Mouse (Mus musculus) forebrain, postnatal 0 days (tissue): ENCODE results near the gene Dnase2a. TPM values are rescaled to one million over a fixed set of nuclear protein-coding genes. Genes with fewer than 3 reads are reported as not detected.

ENCODE experiments used
- ATAC-seq: fragments of 200-750 bp; cut with Nextera tagmentation; 2 replicates; pipeline ENCODE4 v1.8.0; 2017; ENCODE audit warnings: mild to moderate bottlenecking, moderate library complexity
- DNase-seq: peaks from one replicate; pipeline ENCODE4 v3.0.0-alpha.2; 2015
- H3K27ac ChIP-seq: fragments of 300-500 bp; sonication (generic); 2 replicates; pipeline ENCODE4 v1.5.1; 2014; ENCODE audit warnings: low read depth, mild to moderate bottlenecking, antibody characterized with exemption, low read length, moderate library complexity, mixed read lengths
- H3K27me3 ChIP-seq: fragments of 300-500 bp; sonication (generic); 2 replicates; pipeline ENCODE4 v1.6.1; 2014; ENCODE audit warnings: mild to moderate bottlenecking, low read length, mixed read lengths; ENCODE audit not compliant: insufficient read depth
- H3K36me3 ChIP-seq: fragments of 300-500 bp; sonication (generic); 2 replicates; pipeline ENCODE4 v1.6.1; 2014; ENCODE audit warnings: mild to moderate bottlenecking, moderate library complexity; ENCODE audit not compliant: insufficient read depth
- H3K4me1 ChIP-seq: fragments of 300-500 bp; sonication (generic); 2 replicates; pipeline ENCODE4 v1.6.1; 2014; ENCODE audit warnings: antibody characterized with exemption; ENCODE audit not compliant: insufficient read depth
- H3K4me2 ChIP-seq: fragments of 300-500 bp; sonication (generic); 2 replicates; pipeline ENCODE4 v1.6.1; 2014; ENCODE audit warnings: low read depth, mild to moderate bottlenecking, moderate library complexity
- H3K4me3 ChIP-seq: fragments of 300-500 bp; sonication (generic); 2 replicates; pipeline ENCODE4 v1.5.1; 2014; ENCODE audit warnings: low read depth, low read length, mixed read lengths
- H3K9ac ChIP-seq: fragments of 300-500 bp; sonication (generic); 2 replicates; pipeline ENCODE4 v1.6.1; 2014; ENCODE audit warnings: mild to moderate bottlenecking
- H3K9me3 ChIP-seq: fragments of 300-500 bp; sonication (generic); 2 replicates; pipeline ENCODE4 v1.6.1; 2016; ENCODE audit warnings: low read length
- CTCF ChIP-seq: sonication (generic); IDR thresholded peaks from 2 replicates; pipeline ENCODE4 v1.5.1; 2016; ENCODE audit warnings: antibody characterized with exemption, control low read depth, low read depth
- WGBS: fragments of 180-500 bp; shearing (Covaris S2); extraction: QIAGEN DNeasy Blood & Tissue Kit; methylation state at CpG from one replicate; pipeline ENCODE4 v1.1.7; 2014; 5-methylcytosine and 5-hydroxymethylcytosine counted together
- polyA plus RNA-seq: library from polyadenylated mRNA; unstranded; fragments of >200 nt; fragmentation: Nextera tagmentation; extraction: Ambion mirVana; gene quantifications from 2 replicates; pipeline ENCODE4 v1.2.1, GENCODE M21; 2015
- total RNA-seq: library from RNA; depleted of rRNA; stranded (reverse); fragments of >200 nt; gene quantifications from 2 replicates; pipeline ENCODE4 v1.2.3, GENCODE M21; 2014; rRNA removed

The Dnase2a gene
- total RNA-seq (3.6 and 3.7 TPM in 2 replicates), polyA plus RNA-seq (6.3 and 7.1 TPM in 2 replicates)

GRCm38 (mm10) chr8:84908421-84909161 lies at the start of gene Dnase2a:
Gene Dnase2a (plus strand): TSS chr8:84908560.
- peak within 1 kb of the TSS; percentile 30 for H3K4me3 ChIP-seq
- peak within 1 kb of the TSS; percentile 59 for H3K4me2 ChIP-seq
- DNase-seq (peak; percentile 84), ATAC-seq (peak; percentile 80)
- H3K9me3 ChIP-seq = no peaks in the 10 kb centered on the region
- H3K4me1 ChIP-seq = no peaks in the 10 kb centered on the region
- no peaks in the 10 kb centered on the region; the same call in 1 of the 2 replicates for H3K27me3 ChIP-seq
- H3K9ac ChIP-seq = peak within 1 kb of the TSS; percentile 37; the same call in 1 of the 2 replicates
- H3K36me3 ChIP-seq = peaks cover 33% of the 10 kb centered on the region
- H3K27ac ChIP-seq = no peak within 1 kb of the TSS
- 3% methylated on average over 44 of the region's 45 CpGs for WGBS
- no peak for TF ChIP-seq CTCF

GRCm38 (mm10) chr8:84871376-84872308 lies 36.7 kb upstream of the Dnase2a start, which contains the start of gene Syce2:
Gene Syce2 (plus strand): TSS chr8:84872111.
- no peaks in the 10 kb centered on the region for H3K27me3 ChIP-seq
- WGBS = 18% methylated on average over 42 of the region's 46 CpGs
- peak; percentile 40; the same call in 1 of the 2 replicates for TF ChIP-seq CTCF
- H3K9ac ChIP-seq = peak within 1 kb of the TSS; percentile 53
- no peak within 1 kb of the TSS for H3K27ac ChIP-seq
- ATAC-seq = peak; percentile 89
- peaks cover 35% of the 10 kb centered on the region for H3K36me3 ChIP-seq
- peak within 1 kb of the TSS; percentile 87 for H3K4me2 ChIP-seq
- peak; percentile 78 for DNase-seq
- H3K4me3 ChIP-seq = peak within 1 kb of the TSS; percentile 49
- 0 out of 2 replicates have a peak, but pooled peaks cover 4% of the 10 kb centered on the region for H3K4me1 ChIP-seq
- no peaks in the 10 kb centered on the region for H3K9me3 ChIP-seq

- H3K9me3 ChIP-seq = no peaks in the 10 kb centered on the region
- peak; percentile 17 for DNase-seq
- WGBS = 8% methylated on average over 54 of the region's 54 CpGs
Measured at GRCm38 (mm10) chr8:84872309-84872965, 35.9 kb upstream of the Dnase2a start.

GRCm38 (mm10) chr8:84873016-84873415 lies 35.3 kb upstream of the Dnase2a start:
- ATAC-seq (no peak), DNase-seq (no peak)
- no peak overlapping the region for H3K27ac ChIP-seq
- 79% methylated on average over 4 of the region's 4 CpGs for WGBS
- H3K4me1 ChIP-seq = 0 out of 2 replicates have a peak, but pooled peaks cover 4% of the 10 kb centered on the region
- peaks cover 22% of the 10 kb centered on the region for H3K36me3 ChIP-seq
- no peaks in the 10 kb centered on the region for H3K27me3 ChIP-seq
- H3K4me3 ChIP-seq = peak overlapping the region; percentile 49
- TF ChIP-seq CTCF = no peak
- no peaks in the 10 kb centered on the region for H3K9me3 ChIP-seq
- no peak overlapping the region for H3K9ac ChIP-seq
- peak overlapping the region; percentile 87 for H3K4me2 ChIP-seq

More at GRCm38 (mm10) chr8:84872309-84872965, 35.9 kb upstream of the Dnase2a start:
- 0 out of 2 replicates have a peak, but pooled peaks cover 4% of the 10 kb centered on the region for H3K4me1 ChIP-seq
- H3K9ac ChIP-seq = peak overlapping the region; percentile 53
- peak overlapping the region; percentile 87 for H3K4me2 ChIP-seq
- TF ChIP-seq CTCF = no peak
- ATAC-seq = peak; percentile 59
- H3K27ac ChIP-seq = no peak overlapping the region
- no peaks in the 10 kb centered on the region for H3K27me3 ChIP-seq
- peak overlapping the region; percentile 49 for H3K4me3 ChIP-seq
- H3K36me3 ChIP-seq = peaks cover 27% of the 10 kb centered on the region

- Histone ChIP-seq H3K27ac (no peak overlapping the region), H3K9ac (no peak overlapping the region), H3K4me2 (no peak overlapping the region), H3K27me3 (no peaks in the 10 kb centered on the region), H3K4me3 (no peak overlapping the region), H3K4me1 (0 out of 2 replicates have a peak, but pooled peaks cover 4% of the 10 kb centered on the region), H3K36me3 (peaks cover 8% of the 10 kb centered on the region; the same call in 1 of the 2 replicates), H3K9me3 (no peaks in the 10 kb centered on the region)
- TF ChIP-seq CTCF = no peak
- DNase-seq = no peak
- 89% methylated on average over 3 of the region's 3 CpGs for WGBS
- ATAC-seq = no peak
Measured at GRCm38 (mm10) chr8:84874339-84874738, 34.0 kb upstream of the Dnase2a start.

GRCm38 (mm10) chr8:84877297-84878035 lies 30.9 kb upstream of the Dnase2a start:
- no peaks in the 10 kb centered on the region for H3K27me3 ChIP-seq
- 49% methylated on average over 3 of the region's 3 CpGs for WGBS
- H3K4me2 ChIP-seq = no peak overlapping the region
- no peak for ATAC-seq
- TF ChIP-seq CTCF = no peak
- no peaks in the 10 kb centered on the region for H3K9me3 ChIP-seq
- H3K4me3 ChIP-seq = no peak overlapping the region
- DNase-seq = peak; percentile 21
- no peak overlapping the region for H3K9ac ChIP-seq
- H3K4me1 ChIP-seq = 0 out of 2 replicates have a peak, but pooled peaks cover 3% of the 10 kb centered on the region
- H3K27ac ChIP-seq = peak overlapping the region; percentile 50
- no peaks in the 10 kb centered on the region for H3K36me3 ChIP-seq
